Mouse (Mus musculus): ENCODE data around the gene Pkp3. TPM values are rescaled to one million over a fixed set of nuclear protein-coding genes. Genes with fewer than 3 reads are reported as not detected.

The Pkp3 gene
- total RNA-seq, 1 experiment from 2014 or later, result 0.96 TPM

Other genes with a start within 250 kb of the Pkp3 start
- gene Urah, start 243.2 kb upstream of the Pkp3 start, total RNA-seq (2021), result 1.4 and 31.0 TPM in 2 replicates
- not detected in 2 replicates for gene Scgb1c1, start 232.7 kb upstream of the Pkp3 start, total RNA-seq (2021)
- gene Odf3, start 230.4 kb upstream of the Pkp3 start, total RNA-seq (2021), result not detected in 2 replicates
- 0.89 TPM in 1 of 2 replicates, not detected in the other for gene Gm45785, start 221.9 kb upstream of the Pkp3 start, total RNA-seq (2021)
- 44.8 and 61.1 TPM in 2 replicates for gene Ric8a, start 221.3 kb upstream of the Pkp3 start, total RNA-seq (2021)
- gene Bet1l, start 220.6 kb upstream of the Pkp3 start, total RNA-seq (2021), result 27.4 and 32.1 TPM in 2 replicates
- 114 TPM in 2 replicates for gene Psmd13, start 196.2 kb upstream of the Pkp3 start, total RNA-seq (2021)
- 63.5 and 64.7 TPM in 2 replicates for gene Sirt3, start 195.9 kb upstream of the Pkp3 start, total RNA-seq (2021)
- gene Cox8b, start 177.8 kb upstream of the Pkp3 start, total RNA-seq (2021), result 3,010 and 3,145 TPM in 2 replicates
- gene Nlrp6, start 157.3 kb upstream of the Pkp3 start, total RNA-seq (2021), result 1.5 and 6.6 TPM in 2 replicates
- 26.9 and 28.9 TPM in 2 replicates for gene Pgghg, start 136.8 kb upstream of the Pkp3 start, total RNA-seq (2021)
- gene Ifitm5, start 127.9 kb upstream of the Pkp3 start, total RNA-seq (2021), result 0.63 and 1.4 TPM in 2 replicates
- 1.1 TPM in 1 of 2 replicates, not detected in the other for gene Gm45717, start 122.3 kb upstream of the Pkp3 start, total RNA-seq (2021)
- gene Ifitm2, start 122.2 kb upstream of the Pkp3 start, total RNA-seq (2021), result 458 and 515 TPM in 2 replicates
- gene Ifitm1, start 111.0 kb upstream of the Pkp3 start, total RNA-seq (2021), result 7.3 and 13.5 TPM in 2 replicates
- 124 and 169 TPM in 2 replicates for gene Ifitm3, start 67.4 kb upstream of the Pkp3 start, total RNA-seq (2021)
- 0.89 and 1.4 TPM in 2 replicates for gene Ifitm6, start 60.3 kb upstream of the Pkp3 start, total RNA-seq (2021)
- not detected in 2 replicates for gene Gm17387, start 49.1 kb upstream of the Pkp3 start, total RNA-seq (2021)
- gene B4galnt4, start 17.1 kb upstream of the Pkp3 start, total RNA-seq (2021), result 1.4 and 2.7 TPM in 2 replicates
- 7.5 and 10.0 TPM in 2 replicates for gene Sigirr, start 22.4 kb downstream of the Pkp3 start, total RNA-seq (2021)
- gene Ano9, start 39.6 kb downstream of the Pkp3 start, total RNA-seq (2021), result 0.22 and 0.38 TPM in 2 replicates
- gene Ptdss2, start 44.2 kb downstream of the Pkp3 start, total RNA-seq (2021), result 46.2 and 49.6 TPM in 2 replicates
- 186 and 200 TPM in 2 replicates for gene Rnh1, start 94.6 kb downstream of the Pkp3 start, total RNA-seq (2021)
- 81.7 and 83.6 TPM in 2 replicates for gene Hras, start 115.8 kb downstream of the Pkp3 start, total RNA-seq (2021)
- 7.6 and 9.6 TPM in 2 replicates for gene Lrrc56, start 115.9 kb downstream of the Pkp3 start, total RNA-seq (2021)
- gene Lmntd2, start 135.9 kb downstream of the Pkp3 start, total RNA-seq (2021), result 0.26 and 0.34 TPM in 2 replicates
- 4.9 and 5.2 TPM in 2 replicates for gene Rassf7, start 137.6 kb downstream of the Pkp3 start, total RNA-seq (2021)
- gene Phrf1, start 150.6 kb downstream of the Pkp3 start, total RNA-seq (2021), result 78.2 and 80.2 TPM in 2 replicates
- gene Irf7, start 188.3 kb downstream of the Pkp3 start, total RNA-seq (2021), result 5.2 and 7.7 TPM in 2 replicates
- gene Cdhr5, start 198.6 kb downstream of the Pkp3 start, total RNA-seq (2021), result 8.0 and 10.6 TPM in 2 replicates
- gene Sct, start 200.9 kb downstream of the Pkp3 start, total RNA-seq (2021), result 2.3 and 3.2 TPM in 2 replicates
- 1.1 and 2.3 TPM in 2 replicates for gene Drd4, start 213.8 kb downstream of the Pkp3 start, total RNA-seq (2021)
- gene Deaf1, start 249.5 kb downstream of the Pkp3 start, total RNA-seq (2021), result 32.5 and 41.2 TPM in 2 replicates
- gene Tmem80, start 249.5 kb downstream of the Pkp3 start, total RNA-seq (2021), result 22.9 and 25.6 TPM in 2 replicates